Mouse (Mus musculus): ENCODE data around the gene Sez6l. TPM values are rescaled to one million over a fixed set of nuclear protein-coding genes. Genes with fewer than 3 reads are reported as not detected.

Gene Sez6l
- 0.60 and 1.0 TPM in 2 replicates for polyA plus RNA-seq (2012; rRNA removed)

GRCm38 (mm10) chr5:112576993-112577670 is at the start of gene Sez6l:
Gene Sez6l (minus strand): TSS chr5:112577185.

DNA sequence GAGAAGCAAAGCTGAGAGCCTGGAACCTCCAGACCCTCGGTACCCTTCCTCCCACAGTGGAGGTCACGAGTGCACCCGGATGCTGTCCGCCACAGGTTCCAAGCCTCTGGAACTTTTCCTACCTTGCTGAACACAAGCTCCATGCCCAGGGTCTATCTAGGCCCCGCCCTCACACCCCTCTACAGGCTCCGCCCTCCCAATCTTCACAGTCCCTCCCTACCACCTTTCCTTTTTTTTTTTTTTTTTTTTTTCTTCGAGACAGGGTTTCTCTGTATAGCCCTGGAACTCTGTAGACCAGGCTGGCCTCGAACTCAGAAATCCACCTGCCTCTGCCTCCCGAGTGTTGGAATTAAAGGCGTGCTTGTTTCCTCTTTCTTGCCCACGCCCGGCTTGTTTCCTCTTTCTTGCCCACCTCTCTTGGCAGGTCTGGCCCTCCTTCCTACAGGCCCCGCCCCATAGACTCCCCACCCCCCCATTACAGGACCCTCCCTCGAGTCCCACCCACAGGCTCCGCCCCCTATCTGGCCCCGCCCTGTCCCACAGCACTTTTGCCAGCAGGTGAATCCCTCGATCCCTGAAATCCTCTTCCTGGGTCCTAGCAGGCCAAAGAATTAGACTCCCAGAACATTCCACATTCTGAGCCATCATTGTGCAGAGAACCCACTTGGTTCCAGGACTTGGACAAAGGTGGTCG is 128.1 kb downstream of the Sez6l start, which contains the start of gene Gm6588:
TSS of gene Gm6588 (plus strand) at position 680 of the 694 bp plus-strand sequence.

GRCm38 (mm10) chr5:112394779-112395443 is 182.1 kb downstream of the Sez6l start, which contains the start of gene Asphd2:
Gene Asphd2 (minus strand): TSS chr5:112394866.

Other genes starting within 250 kb of the Sez6l start
- gene Srrd, start 234.1 kb downstream of the Sez6l start, polyA plus RNA-seq (2012; rRNA removed): 63.5 and 67.9 TPM in 2 replicates
- gene Hps4, start 234.1 kb downstream of the Sez6l start, polyA plus RNA-seq (2012; rRNA removed): 65.3 and 67.9 TPM in 2 replicates
- not detected in 2 replicates for gene Gm6583, start 221.2 kb downstream of the Sez6l start, polyA plus RNA-seq (2012; rRNA removed)
- 5.4 and 6.2 TPM in 2 replicates for gene Asphd2, start 182.3 kb downstream of the Sez6l start, polyA plus RNA-seq (2012; rRNA removed)
- not detected in 2 replicates for gene Gm6588, start 127.8 kb downstream of the Sez6l start, polyA plus RNA-seq (2012; rRNA removed)

Measured in ovary, adult 2 months (tissue).